Mouse (Mus musculus) midbrain, embryonic 14.5 days (tissue): ENCODE results near the gene Slc39a7. TPM values are rescaled to one million over a fixed set of nuclear protein-coding genes. Genes with fewer than 3 reads are reported as not detected.
"Not testable (repeated sequence)": the region's sequence is repeated elsewhere in the genome, so short reads cannot be mapped to it uniquely, and the experiment has no call there.

Experiments
- ATAC-seq: fragments of 200-750 bp; cut with Nextera tagmentation; 2 replicates; pipeline ENCODE4 v1.8.0; 2017; ENCODE audit warnings: moderate number of reproducible peaks, moderate library complexity; ENCODE audit not compliant: low FRiP score, low TSS enrichment
- DNase-seq: peaks from one replicate; pipeline ENCODE4 v3.0.0-alpha.2; 2015
- H3K27ac ChIP-seq: fragments of 300-500 bp; sonication (generic); replicated peaks from 2 replicates; pipeline ENCODE4 v1.5.1; 2014; ENCODE audit warnings: mild to moderate bottlenecking, low read depth, low read length, moderate library complexity
- H3K27me3 ChIP-seq: fragments of 300-500 bp; sonication (generic); 2 replicates; pipeline ENCODE4 v1.6.1; 2014; ENCODE audit warnings: low read length, control low read depth, mixed read lengths; ENCODE audit not compliant: control insufficient read depth, insufficient read depth
- H3K36me3 ChIP-seq: fragments of 300-500 bp; sonication (generic); 2 replicates; pipeline ENCODE4 v1.6.1; 2014; ENCODE audit warnings: low read length, control low read depth; ENCODE audit not compliant: control insufficient read depth, insufficient read depth
- H3K4me1 ChIP-seq: fragments of 300-500 bp; sonication (generic); 2 replicates; pipeline ENCODE4 v1.6.1; 2014; ENCODE audit warnings: mild to moderate bottlenecking, antibody characterized with exemption, low read length, control low read depth; ENCODE audit not compliant: control insufficient read depth, insufficient read depth
- H3K4me2 ChIP-seq: fragments of 300-500 bp; sonication (generic); 2 replicates; pipeline ENCODE4 v1.6.1; 2014; ENCODE audit warnings: mild to moderate bottlenecking, low read length, moderate library complexity
- H3K4me3 ChIP-seq: fragments of 300-500 bp; sonication (generic); replicated peaks from 2 replicates; pipeline ENCODE4 v1.5.1; 2014; ENCODE audit warnings: low read depth, low read length
- H3K9ac ChIP-seq: fragments of 300-500 bp; sonication (generic); replicated peaks from 2 replicates; pipeline ENCODE4 v1.6.1; 2014; ENCODE audit warnings: mild to moderate bottlenecking, low read length, moderate library complexity
- H3K9me3 ChIP-seq: fragments of 300-500 bp; sonication (generic); 2 replicates; pipeline ENCODE4 v1.6.1; 2016; ENCODE audit warnings: low read length, control low read depth, mixed read lengths; ENCODE audit not compliant: control insufficient read depth
- WGBS: fragments of 180-500 bp; shearing (Covaris S2); extraction: QIAGEN DNeasy Blood & Tissue Kit; methylation state at CpG from one replicate; pipeline ENCODE4 v1.1.7; 2014; 5-methylcytosine and 5-hydroxymethylcytosine counted together
- polyA plus RNA-seq: library from polyadenylated mRNA; unstranded; fragments of >200 nt; fragmentation: Nextera tagmentation; extraction: Ambion mirVana; gene quantifications from 2 replicates; pipeline ENCODE4 v1.2.1, GENCODE M21; 2014

The Slc39a7 gene
- polyA plus RNA-seq, 1 experiment from 2014 or later, result 95.7 TPM

GRCm38 (mm10) chr17:34022414-34022783 is 9.1 kb downstream of the Slc39a7 start:
- Histone ChIP-seq H3K27ac (no peak overlapping the region), H3K27me3 (no peaks in the 10 kb centered on the region), H3K9me3 (no peaks in the 10 kb centered on the region), H3K4me1 (peaks cover 32% of the 10 kb centered on the region), H3K36me3 (peaks cover 25% of the 10 kb centered on the region), H3K9ac (no peak overlapping the region), H3K4me2 (no peak overlapping the region), H3K4me3 (no peak overlapping the region)
- ATAC-seq (no peak), DNase-seq (no peak)
- WGBS, result 94% methylated on average over 14 of the region's 14 CpGs

GRCm38 (mm10) chr17:34021539-34022413 is 9.7 kb downstream of the Slc39a7 start:
- peaks cover 26% of the 10 kb centered on the region for H3K4me1 ChIP-seq
- H3K4me3 ChIP-seq, result no peak overlapping the region
- H3K9ac ChIP-seq, result no peak overlapping the region
- peaks cover 25% of the 10 kb centered on the region for H3K36me3 ChIP-seq
- H3K4me2 ChIP-seq, result no peak overlapping the region
- ATAC-seq (no peak), DNase-seq (no peak)
- no peak overlapping the region for H3K27ac ChIP-seq
- 96% methylated on average over 23 of the region's 23 CpGs for WGBS
- H3K9me3 ChIP-seq, result no peaks in the 10 kb centered on the region
- H3K27me3 ChIP-seq, result no peaks in the 10 kb centered on the region

- Histone ChIP-seq H3K27ac (no peak overlapping the region), H3K9ac (no peak overlapping the region), H3K4me3 (no peak overlapping the region), H3K27me3 (no peaks in the 10 kb centered on the region), H3K9me3 (0 out of 2 replicates have a peak, but pooled peaks cover 3% of the 10 kb centered on the region), H3K36me3 (no peaks in the 10 kb centered on the region), H3K4me2 (no peak overlapping the region), H3K4me1 (no peaks in the 10 kb centered on the region)
- WGBS, result 92% methylated on average over 8 of the region's 8 CpGs
- ATAC-seq (no peak), DNase-seq (no peak)
These were observed 18.0 kb downstream of the Slc39a7 start for GRCm38 (mm10) chr17:34013436-34013835.

- Histone ChIP-seq H3K27ac (no peak overlapping the region), H3K36me3 (no peaks in the 10 kb centered on the region), H3K4me2 (no peak overlapping the region), H3K4me1 (no peaks in the 10 kb centered on the region), H3K9me3 (0 out of 2 replicates have a peak, but pooled peaks cover 3% of the 10 kb centered on the region), H3K9ac (no peak overlapping the region), H3K27me3 (no peaks in the 10 kb centered on the region), H3K4me3 (no peak overlapping the region)
- WGBS, result 88% methylated on average over 5 of the region's 5 CpGs
- DNase-seq, result no peak
- no peak for ATAC-seq
These were observed 21.3 kb downstream of the Slc39a7 start for GRCm38 (mm10) chr17:34010156-34010555.

GRCm38 (mm10) chr17:34006570-34006969 is 24.9 kb downstream of the Slc39a7 start:
- H3K27ac ChIP-seq, result no peak overlapping the region
- no peak overlapping the region for H3K4me2 ChIP-seq
- H3K4me1 ChIP-seq, result no peaks in the 10 kb centered on the region
- DNase-seq (no peak), ATAC-seq (no peak)
- H3K36me3 ChIP-seq, result no peaks in the 10 kb centered on the region
- no peaks in the 10 kb centered on the region for H3K9me3 ChIP-seq
- 63% methylated on average over 2 of the region's 2 CpGs for WGBS
- no peak overlapping the region for H3K9ac ChIP-seq
- H3K4me3 ChIP-seq, result no peak overlapping the region
- no peaks in the 10 kb centered on the region for H3K27me3 ChIP-seq

- Histone ChIP-seq H3K4me1 (peaks cover 5% of the 10 kb centered on the region; the same call in 1 of the 2 replicates), H3K36me3 (no peaks in the 10 kb centered on the region), H3K9ac (no peak overlapping the region), H3K27ac (no peak overlapping the region), H3K4me2 (no peak overlapping the region), H3K27me3 (peaks cover 19% of the 10 kb centered on the region; the same call in 1 of the 2 replicates), H3K4me3 (no peak overlapping the region), H3K9me3 (no peaks in the 10 kb centered on the region)
- ATAC-seq (no peak), DNase-seq (peak; percentile 75)
- WGBS, result 5% methylated on average over 5 of the region's 5 CpGs
These were observed 28.1 kb downstream of the Slc39a7 start for GRCm38 (mm10) chr17:34003426-34003825.

GRCm38 (mm10) chr17:34000796-34001195 is 30.7 kb downstream of the Slc39a7 start:
- not testable (repeated sequence) for DNase-seq, H3K4me2 ChIP-seq, H3K9ac ChIP-seq, ATAC-seq, H3K36me3 ChIP-seq, H3K9me3 ChIP-seq, H3K27ac ChIP-seq, H3K4me1 ChIP-seq
- H3K4me3 ChIP-seq, result peak overlapping the region; percentile 43; the same call in 1 of the 2 replicates
- H3K27me3 ChIP-seq, result peaks cover 19% of the 10 kb centered on the region; the same call in 1 of the 2 replicates
- WGBS, result 57% methylated on average over 2 of the region's 2 CpGs

- Histone ChIP-seq H3K27me3 (peaks cover 19% of the 10 kb centered on the region; the same call in 1 of the 2 replicates), H3K4me1 (peaks cover 5% of the 10 kb centered on the region; the same call in 1 of the 2 replicates), H3K4me2 (peak within 1 kb of the TSS; percentile 84), H3K27ac (no peak within 1 kb of the TSS), H3K4me3 (peak within 1 kb of the TSS; percentile 43), H3K36me3 (no peaks in the 10 kb centered on the region), H3K9me3 (no peaks in the 10 kb centered on the region), H3K9ac (peak within 1 kb of the TSS; percentile 45; the same call in 1 of the 2 replicates)
- peak; percentile 57; the same call in 1 of the 2 replicates for ATAC-seq
- WGBS, result under 1% methylated on average over 30 of the region's 30 CpGs
- peak; percentile 73 for DNase-seq
These were observed 31.3 kb downstream of the Slc39a7 start, which contains the start of gene H2-K1 for GRCm38 (mm10) chr17:34000150-34000537. Gene H2-K1 (minus strand): TSS chr17:34000347.
